Mouse (Mus musculus): Measurements from ENCODE around the gene Hist1h3g. TPM values are rescaled to one million over a fixed set of nuclear protein-coding genes. Genes with fewer than 3 reads are reported as not detected.
A peak's percentile ranks its signal among the peaks of the same experiment; 100 is the strongest.
"Not testable (repeated sequence)": the region's sequence is repeated elsewhere in the genome, so short reads cannot be mapped to it uniquely, and the experiment has no call there.

The Hist1h3g gene
- polyA plus RNA-seq, 1 experiment from 2014 or later, result 5.3 TPM

DNA sequence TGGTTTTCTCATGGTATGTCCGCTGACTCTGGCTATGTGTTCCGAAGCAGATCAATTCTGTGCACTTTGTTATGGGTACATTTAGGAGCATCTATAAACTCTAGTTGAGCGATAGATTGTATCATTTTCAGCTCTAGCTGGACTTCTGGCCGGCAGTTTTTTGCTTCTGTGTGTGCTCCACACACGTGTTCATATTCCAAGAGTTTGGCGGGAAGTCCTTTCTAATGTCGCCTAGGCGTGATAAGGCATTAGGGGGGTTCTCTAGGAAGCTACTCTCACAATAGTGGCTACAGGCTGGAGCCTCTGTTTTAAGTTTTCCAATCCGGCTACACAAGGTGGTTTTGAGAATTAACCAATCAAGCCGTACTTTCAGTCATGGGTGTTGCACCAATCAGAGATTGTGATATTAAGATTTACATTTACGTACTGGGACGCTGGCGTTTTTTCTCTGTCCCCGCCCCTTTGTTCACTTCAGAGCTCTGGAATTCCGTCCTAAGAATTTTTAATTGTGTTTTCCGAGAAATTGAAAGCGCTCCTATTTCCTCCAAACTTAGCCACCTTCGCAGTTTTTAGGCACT lies 20.7 kb downstream of the Hist1h3g start:
- WGBS, result 0% methylated on average over 18 of the region's 18 CpGs
- 0 out of 2 replicates have a peak, but pooled peaks cover 8% of the 10 kb centered on the region for H3K4me1 ChIP-seq (ENCODE audit: control insufficient read depth, insufficient read depth, low read length)
- peak; percentile 76 for ATAC-seq

DNA sequence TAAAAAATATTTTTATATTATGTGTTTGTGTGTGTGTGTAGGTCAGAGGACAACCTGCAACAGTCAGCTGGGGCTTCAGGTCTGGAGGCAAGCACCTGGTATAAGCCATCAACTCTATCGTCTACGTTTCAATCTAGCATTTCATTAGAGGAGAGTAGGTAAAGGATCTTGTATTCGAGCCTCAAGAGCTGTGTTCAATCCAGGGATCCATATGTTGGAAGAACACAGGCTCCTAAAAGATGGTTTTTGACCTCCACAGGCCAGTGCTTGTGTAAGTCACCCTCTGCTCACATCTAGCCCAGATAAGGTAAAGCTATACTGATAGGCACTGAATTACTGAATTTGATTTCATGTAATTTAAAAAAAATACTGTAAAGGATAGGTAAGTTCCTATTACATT lies 21.7 kb downstream of the Hist1h3g start:
- peak overlapping the region; percentile 94; the same call in 1 of the 2 replicates for H3K4me2 ChIP-seq (ENCODE audit: low read length)
- H3K9ac ChIP-seq (ENCODE audit: low read length), result no peak overlapping the region
- H3K36me3 ChIP-seq (ENCODE audit: control insufficient read depth, insufficient read depth, low read length), result no peaks in the 10 kb centered on the region
- no peak overlapping the region for H3K4me3 ChIP-seq (ENCODE audit: low read depth, low read length)
- H3K27ac ChIP-seq (ENCODE audit: low read depth, low read length), result 0 out of 2 replicates have a peak overlapping the region, but pooled peaks have one; percentile 22
- 68% methylated on average over 3 of the region's 3 CpGs for WGBS
- H3K9me3 ChIP-seq (replicated peaks; ENCODE audit: control insufficient read depth, low read length), result no peaks in the 10 kb centered on the region
- DNase-seq (ENCODE audit: low spot score) (no peak), ATAC-seq (no peak)
- 0 out of 2 replicates have a peak, but pooled peaks cover 8% of the 10 kb centered on the region for H3K4me1 ChIP-seq (ENCODE audit: control insufficient read depth, insufficient read depth, low read length)
- H3K27me3 ChIP-seq (replicated peaks; ENCODE audit: control insufficient read depth, insufficient read depth, low read length), result no peaks in the 10 kb centered on the region

More for the DNA sequence above, 20.7 kb downstream of the Hist1h3g start:
- H3K27me3 ChIP-seq (replicated peaks; ENCODE audit: control insufficient read depth, insufficient read depth, low read length), result no peaks in the 10 kb centered on the region
- H3K36me3 ChIP-seq (ENCODE audit: control insufficient read depth, insufficient read depth, low read length), result no peaks in the 10 kb centered on the region
- peak; percentile 98 for DNase-seq (ENCODE audit: low spot score)
- no peaks in the 10 kb centered on the region for H3K9me3 ChIP-seq (replicated peaks; ENCODE audit: control insufficient read depth, low read length)
- peak overlapping the region; percentile 95 for H3K27ac ChIP-seq (ENCODE audit: low read depth, low read length)
- peak overlapping the region; percentile 53 for H3K4me3 ChIP-seq (ENCODE audit: low read depth, low read length)
- peak overlapping the region; percentile 88 for H3K9ac ChIP-seq (ENCODE audit: low read length)
- peak overlapping the region; percentile 94 for H3K4me2 ChIP-seq (ENCODE audit: low read length)

DNA sequence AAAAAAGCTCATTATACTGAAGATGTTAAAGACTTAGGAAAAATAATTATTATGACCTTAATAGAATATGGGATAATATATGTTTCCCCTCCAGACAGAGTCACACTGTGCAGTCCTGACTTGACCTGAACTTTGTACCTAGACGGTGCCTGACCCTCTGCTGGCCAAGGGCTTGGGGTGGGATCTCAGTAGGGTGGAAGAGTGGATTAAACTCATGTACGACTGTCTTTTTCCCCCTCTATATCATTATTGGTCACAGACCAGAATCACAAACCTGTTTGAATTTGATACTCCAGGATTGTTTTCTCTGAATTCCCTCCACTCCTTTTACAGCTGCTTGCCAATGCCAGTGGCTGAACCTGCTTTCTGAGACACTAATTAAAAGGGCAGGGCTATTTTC lies 25.5 kb downstream of the Hist1h3g start:
- DNase-seq (ENCODE audit: low spot score); ATAC-seq; H3K9ac ChIP-seq (ENCODE audit: low read length); H3K9me3 ChIP-seq (replicated peaks; ENCODE audit: control insufficient read depth, low read length); H3K4me1 ChIP-seq (ENCODE audit: control insufficient read depth, insufficient read depth, low read length); H3K36me3 ChIP-seq (ENCODE audit: control insufficient read depth, insufficient read depth, low read length); H3K4me3 ChIP-seq (ENCODE audit: low read depth, low read length); H3K27me3 ChIP-seq (replicated peaks; ENCODE audit: control insufficient read depth, insufficient read depth, low read length): not testable (repeated sequence)
- 0 out of 2 replicates have a peak overlapping the region, but pooled peaks have one; percentile 21 for H3K27ac ChIP-seq (ENCODE audit: low read depth, low read length)
- WGBS, result 12% methylated on average over 2 of the region's 2 CpGs
- peak overlapping the region; percentile 24; the same call in 1 of the 2 replicates for H3K4me2 ChIP-seq (ENCODE audit: low read length)

DNA sequence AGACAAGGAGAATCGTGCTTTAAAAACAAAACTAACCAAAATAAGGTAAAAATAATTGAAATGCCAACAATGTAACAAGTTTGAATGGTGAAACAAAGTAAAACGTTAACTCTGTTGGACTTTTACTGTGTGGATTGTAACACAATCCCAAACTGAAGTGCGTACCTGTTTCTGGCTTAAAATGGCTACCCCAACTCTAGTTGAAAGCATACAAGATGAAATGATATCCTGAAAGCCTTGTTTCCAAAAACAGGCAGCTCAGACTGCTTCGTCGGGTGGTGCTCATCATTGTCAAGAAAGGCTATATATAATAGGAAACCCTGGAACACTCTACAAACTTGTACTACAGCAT lies 26.3 kb downstream of the Hist1h3g start:
- Histone ChIP-seq H3K4me2 (ENCODE audit: low read length) (peak overlapping the region; percentile 68), H3K4me3 (ENCODE audit: low read depth, low read length) (peak overlapping the region; percentile 38), H3K9ac (ENCODE audit: low read length) (peak overlapping the region; percentile 63; the same call in 1 of the 2 replicates), H3K27ac (ENCODE audit: low read depth, low read length) (peak overlapping the region; percentile 98; the same call in 1 of the 2 replicates)
- H3K27me3 ChIP-seq (replicated peaks; ENCODE audit: control insufficient read depth, insufficient read depth, low read length); DNase-seq (ENCODE audit: low spot score); H3K4me1 ChIP-seq (ENCODE audit: control insufficient read depth, insufficient read depth, low read length); H3K9me3 ChIP-seq (replicated peaks; ENCODE audit: control insufficient read depth, low read length); H3K36me3 ChIP-seq (ENCODE audit: control insufficient read depth, insufficient read depth, low read length); ATAC-seq: not testable (repeated sequence)
- 0% methylated on average over 2 of the region's 5 CpGs for WGBS

DNA sequence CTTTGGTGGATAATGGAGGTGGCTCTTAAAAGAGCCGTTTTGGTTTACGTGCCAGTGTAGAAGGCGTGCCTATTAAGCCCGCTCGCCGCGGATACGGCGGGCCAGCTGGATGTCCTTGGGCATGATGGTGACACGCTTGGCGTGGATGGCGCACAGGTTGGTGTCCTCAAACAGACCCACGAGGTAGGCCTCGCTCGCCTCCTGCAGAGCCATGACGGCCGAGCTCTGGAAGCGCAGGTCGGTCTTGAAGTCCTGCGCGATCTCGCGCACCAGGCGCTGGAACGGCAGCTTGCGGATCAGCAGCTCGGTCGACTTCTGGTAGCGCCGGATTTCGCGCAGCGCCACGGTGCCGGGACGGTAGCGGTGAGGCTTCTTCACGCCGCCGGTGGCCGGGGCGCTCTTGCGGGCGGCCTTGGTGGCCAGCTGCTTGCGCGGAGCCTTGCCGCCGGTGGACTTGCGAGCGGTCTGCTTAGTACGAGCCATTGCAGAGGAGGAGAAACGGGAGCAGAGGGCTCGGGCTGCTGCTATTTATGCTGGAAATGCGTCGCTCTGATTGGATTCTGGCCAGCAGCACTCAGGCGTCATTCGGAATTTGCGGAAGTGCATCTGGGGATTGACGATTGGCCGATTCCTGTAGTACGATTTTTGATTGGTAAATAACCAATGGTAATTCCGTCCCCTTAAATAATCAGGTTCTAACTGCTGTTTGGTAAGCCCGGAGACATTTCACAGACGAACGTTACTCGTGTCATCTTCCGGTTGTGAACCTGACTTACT lies 26.8 kb downstream of the Hist1h3g start, which contains the start of gene Hist1h3e:
TSS of gene Hist1h3e (minus strand) at position 487 of the 777 bp plus-strand sequence.
- peak within 1 kb of the TSS; percentile 68 for H3K4me2 ChIP-seq (ENCODE audit: low read length)
- H3K4me1 ChIP-seq (ENCODE audit: control insufficient read depth, insufficient read depth, low read length); H3K9me3 ChIP-seq (replicated peaks; ENCODE audit: control insufficient read depth, low read length); H3K27me3 ChIP-seq (replicated peaks; ENCODE audit: control insufficient read depth, insufficient read depth, low read length); H3K36me3 ChIP-seq (ENCODE audit: control insufficient read depth, insufficient read depth, low read length): not testable (repeated sequence)
- H3K27ac ChIP-seq (ENCODE audit: low read depth, low read length), result peak within 1 kb of the TSS; percentile 98
- peak; percentile 95 for ATAC-seq
- peak within 1 kb of the TSS; percentile 66 for H3K9ac ChIP-seq (ENCODE audit: low read length)
- WGBS, result under 1% methylated on average over 33 of the region's 67 CpGs
- H3K4me3 ChIP-seq (ENCODE audit: low read depth, low read length), result peak within 1 kb of the TSS; percentile 38
- DNase-seq (ENCODE audit: low spot score), result peak; percentile 99

DNA sequence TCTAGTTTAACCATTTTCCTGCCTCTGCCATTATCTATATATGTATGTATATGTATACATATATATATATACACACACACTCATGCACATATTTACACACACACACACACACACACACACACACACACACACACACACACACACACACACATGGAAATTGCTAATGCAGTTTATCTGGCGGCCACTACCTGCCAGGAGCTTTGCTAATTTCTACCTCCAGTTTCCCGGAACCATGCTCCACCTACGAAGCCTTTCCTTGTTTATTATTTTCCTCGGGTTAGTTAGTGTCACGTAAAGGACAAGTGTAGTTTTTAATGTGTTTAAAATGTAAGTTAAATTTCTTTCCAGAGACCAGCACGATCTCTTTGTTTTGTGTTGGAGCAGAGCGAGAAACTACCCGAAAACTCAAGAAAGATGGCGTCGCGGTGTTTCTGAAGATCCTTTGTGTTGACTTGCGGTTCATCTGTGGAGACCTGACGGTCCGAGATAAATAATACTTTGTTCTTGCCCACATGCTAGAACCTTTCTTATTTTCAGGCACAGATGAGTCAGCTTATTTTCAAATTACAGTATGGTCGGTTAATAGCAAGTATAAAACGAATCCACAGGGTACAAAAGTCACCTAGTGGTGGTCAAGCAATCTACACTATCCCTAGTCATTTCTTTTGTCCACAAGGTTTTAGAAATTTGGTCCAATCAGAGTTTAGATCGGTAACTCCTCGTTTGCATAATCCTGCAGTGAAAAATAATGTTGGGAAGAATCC lies 27.7 kb downstream of the Hist1h3g start:
- DNase-seq (ENCODE audit: low spot score), result peak; percentile 91
- WGBS, result 2% methylated on average over 18 of the region's 18 CpGs
- peak overlapping the region; percentile 38 for H3K4me3 ChIP-seq (ENCODE audit: low read depth, low read length)
- H3K36me3 ChIP-seq (ENCODE audit: control insufficient read depth, insufficient read depth, low read length), result no peaks in the 10 kb centered on the region
- peak overlapping the region; percentile 66 for H3K9ac ChIP-seq (ENCODE audit: low read length)
- H3K9me3 ChIP-seq (replicated peaks; ENCODE audit: control insufficient read depth, low read length), result no peaks in the 10 kb centered on the region
- peak overlapping the region; percentile 98 for H3K27ac ChIP-seq (ENCODE audit: low read depth, low read length)
- peak; percentile 54 for ATAC-seq
- 0 out of 2 replicates have a peak, but pooled peaks cover 3% of the 10 kb centered on the region for H3K4me1 ChIP-seq (ENCODE audit: control insufficient read depth, insufficient read depth, low read length)
- H3K27me3 ChIP-seq (replicated peaks; ENCODE audit: control insufficient read depth, insufficient read depth, low read length), result no peaks in the 10 kb centered on the region
- H3K4me2 ChIP-seq (ENCODE audit: low read length), result peak overlapping the region; percentile 68

DNA sequence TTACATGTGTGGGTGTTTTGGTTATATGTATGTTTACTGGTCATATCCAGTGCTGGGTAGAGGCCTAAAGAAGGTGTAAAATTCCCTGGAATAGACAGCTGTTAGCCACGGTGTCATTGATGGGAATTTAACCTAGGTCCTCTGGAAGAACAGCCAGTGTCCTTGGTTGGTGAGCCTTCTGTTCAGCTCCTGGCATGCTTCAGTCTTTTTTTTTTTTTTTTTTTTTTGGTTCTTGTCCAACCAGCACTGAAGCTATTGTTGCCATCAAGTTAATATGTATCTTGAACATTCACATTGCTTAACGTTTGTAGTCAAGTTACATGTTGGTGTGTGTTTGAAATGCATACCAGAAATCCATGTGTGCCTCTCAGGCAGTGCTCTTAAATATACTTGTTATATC lies 29.3 kb downstream of the Hist1h3g start:
- H3K4me1 ChIP-seq (ENCODE audit: control insufficient read depth, insufficient read depth, low read length), result 0 out of 2 replicates have a peak, but pooled peaks cover 3% of the 10 kb centered on the region
- no peak overlapping the region for H3K9ac ChIP-seq (ENCODE audit: low read length)
- H3K4me3 ChIP-seq (ENCODE audit: low read depth, low read length), result no peak overlapping the region
- H3K36me3 ChIP-seq (ENCODE audit: control insufficient read depth, insufficient read depth, low read length), result no peaks in the 10 kb centered on the region
- DNase-seq (ENCODE audit: low spot score) (no peak), ATAC-seq (no peak)
- no peak overlapping the region; the same call in 1 of the 2 replicates for H3K27ac ChIP-seq (ENCODE audit: low read depth, low read length)
- H3K4me2 ChIP-seq (ENCODE audit: low read length), result no peak overlapping the region
- 92% methylated on average over 2 of the region's 2 CpGs for WGBS
- H3K27me3 ChIP-seq (replicated peaks; ENCODE audit: control insufficient read depth, insufficient read depth, low read length), result no peaks in the 10 kb centered on the region
- H3K9me3 ChIP-seq (replicated peaks; ENCODE audit: control insufficient read depth, low read length), result no peaks in the 10 kb centered on the region

DNA sequence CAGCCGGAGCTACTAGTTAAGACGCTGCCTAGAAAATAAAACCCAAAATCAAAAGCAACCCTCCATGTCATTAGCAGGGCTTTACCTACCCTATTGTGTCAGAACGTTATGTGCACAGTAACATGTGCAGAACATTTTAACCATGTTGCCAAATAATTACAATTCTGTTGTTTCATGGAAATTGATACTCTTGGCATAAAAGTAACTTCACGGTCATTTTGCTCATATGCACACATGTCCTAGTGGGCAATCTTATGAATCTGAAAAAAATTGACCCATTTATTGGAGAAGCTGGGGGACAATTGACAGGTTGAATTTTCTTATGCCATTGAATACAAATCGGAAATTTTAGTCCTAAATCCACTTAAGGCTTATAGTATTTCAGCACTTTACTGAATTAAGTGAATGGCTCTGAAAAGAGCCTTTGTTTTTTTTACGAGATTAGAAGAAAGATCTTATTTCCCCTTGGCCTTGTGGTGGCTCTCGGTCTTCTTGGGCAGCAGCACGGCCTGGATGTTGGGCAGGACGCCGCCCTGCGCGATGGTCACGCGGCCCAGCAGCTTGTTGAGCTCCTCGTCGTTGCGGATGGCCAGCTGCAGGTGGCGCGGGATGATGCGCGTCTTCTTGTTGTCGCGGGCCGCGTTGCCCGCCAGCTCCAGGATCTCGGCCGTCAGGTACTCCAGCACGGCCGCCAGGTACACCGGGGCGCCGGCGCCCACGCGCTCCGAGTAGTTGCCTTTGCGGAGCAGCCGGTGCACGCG lies 35.2 kb downstream of the Hist1h3g start:
- H3K4me1 ChIP-seq (ENCODE audit: control insufficient read depth, insufficient read depth, low read length), result peaks cover 17% of the 10 kb centered on the region
- peak overlapping the region; percentile 66 for H3K9ac ChIP-seq (ENCODE audit: low read length)
- H3K27me3 ChIP-seq (replicated peaks; ENCODE audit: control insufficient read depth, insufficient read depth, low read length); H3K36me3 ChIP-seq (ENCODE audit: control insufficient read depth, insufficient read depth, low read length); ATAC-seq; H3K9me3 ChIP-seq (replicated peaks; ENCODE audit: control insufficient read depth, low read length): not testable (repeated sequence)
- DNase-seq (ENCODE audit: low spot score), result peak; percentile 51
- peak overlapping the region; percentile 93 for H3K27ac ChIP-seq (ENCODE audit: low read depth, low read length)
- WGBS, result under 1% methylated on average over 24 of the region's 41 CpGs
- H3K4me3 ChIP-seq (ENCODE audit: low read depth, low read length), result peak overlapping the region; percentile 46
- peak overlapping the region; percentile 83 for H3K4me2 ChIP-seq (ENCODE audit: low read length)

All from forebrain, embryonic 14.5 days (tissue).